Mouse (Mus musculus): ENCODE measurements around the gene Nfib. TPM values are rescaled to one million over a fixed set of nuclear protein-coding genes. Genes with fewer than 3 reads are reported as not detected.

Nfib gene
- polyA plus RNA-seq, 1 experiment from 2014 or later: 149 TPM

DNA sequence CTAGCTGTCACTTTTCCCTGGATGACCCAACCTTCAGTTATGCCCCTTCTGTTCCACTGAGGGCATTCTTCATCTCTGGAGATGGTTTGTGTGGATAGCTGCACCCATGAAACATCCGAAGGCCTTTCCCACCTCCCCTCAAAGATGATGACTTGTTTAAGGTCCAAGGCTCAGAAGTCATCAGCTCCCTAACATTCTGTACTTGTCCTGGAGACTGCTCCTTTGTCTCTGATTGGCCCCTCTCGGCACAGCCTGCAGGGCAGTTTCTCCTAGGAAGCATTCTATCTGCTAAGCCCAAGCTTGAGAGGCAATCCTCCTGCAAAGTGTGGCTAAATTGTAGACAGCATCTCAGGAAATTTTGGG lies 165.5 kb downstream of the Nfib start:
- H3K4me1 ChIP-seq (ENCODE audit: insufficient read depth): peaks cover 11% of the 10 kb centered on the region
- H3K36me3 ChIP-seq (ENCODE audit: insufficient read depth): no peaks in the 10 kb centered on the region
- H3K27me3 ChIP-seq (ENCODE audit: insufficient read depth, low read length): peaks cover 5% of the 10 kb centered on the region; the same call in 1 of the 2 replicates
- TF ChIP-seq CTCF (IDR thresholded peaks at IDR 0.05; ENCODE audit: low read depth): no peak
- no peaks in the 10 kb centered on the region for H3K9me3 ChIP-seq (ENCODE audit: low read depth, low read length)
- H3K4me2 ChIP-seq: peak overlapping the region; percentile 84
- WGBS: 45% methylated on average over 2 of the region's 2 CpGs
- H3K27ac ChIP-seq (ENCODE audit: low read depth): no peak overlapping the region
- no peak overlapping the region for H3K4me3 ChIP-seq (ENCODE audit: low read depth, low read length)
- no peak for DNase-seq
- H3K9ac ChIP-seq: no peak overlapping the region; the same call in 1 of the 2 replicates
- ATAC-seq (ENCODE audit: insufficient read depth): no peak

GRCm38 (mm10) chr4:82539406-82540047 lies 166.0 kb downstream of the Nfib start:
- Histone ChIP-seq H3K4me2 (peak overlapping the region; percentile 84), H3K27me3 (ENCODE audit: insufficient read depth, low read length) (peaks cover 5% of the 10 kb centered on the region; the same call in 1 of the 2 replicates), H3K36me3 (ENCODE audit: insufficient read depth) (no peaks in the 10 kb centered on the region), H3K4me1 (ENCODE audit: insufficient read depth) (peaks cover 11% of the 10 kb centered on the region), H3K9me3 (ENCODE audit: low read depth, low read length) (no peaks in the 10 kb centered on the region), H3K4me3 (ENCODE audit: low read depth, low read length) (no peak overlapping the region), H3K27ac (ENCODE audit: low read depth) (no peak overlapping the region), H3K9ac (no peak overlapping the region)
- DNase-seq (no peak), ATAC-seq (ENCODE audit: insufficient read depth) (no peak)
- no peak for TF ChIP-seq CTCF (IDR thresholded peaks at IDR 0.05; ENCODE audit: low read depth)
- 40% methylated on average over 8 of the region's 8 CpGs for WGBS

DNA sequence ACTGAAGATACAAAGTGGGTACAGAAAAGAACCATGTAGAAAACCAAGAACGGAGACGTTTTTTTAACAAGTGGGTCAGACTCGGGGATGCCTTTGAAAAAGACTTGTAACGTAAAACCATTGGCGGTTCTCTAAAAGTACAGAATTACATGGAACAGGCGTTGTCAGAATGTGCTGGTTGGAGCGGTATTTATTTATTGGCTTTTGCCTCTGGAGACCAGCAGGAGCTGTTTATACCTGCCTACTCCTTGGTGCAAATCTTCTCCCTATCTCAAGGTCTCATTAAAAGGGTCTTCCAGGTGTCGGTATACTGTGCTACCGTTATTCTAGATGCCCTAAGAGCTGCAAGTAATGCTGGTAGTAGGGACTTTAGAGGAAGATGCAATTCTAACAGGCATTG lies 166.7 kb downstream of the Nfib start:
- H3K9me3 ChIP-seq (ENCODE audit: low read depth, low read length): no peaks in the 10 kb centered on the region
- peak overlapping the region; percentile 39 for H3K4me3 ChIP-seq (ENCODE audit: low read depth, low read length)
- WGBS: 8% methylated on average over 9 of the region's 9 CpGs
- H3K4me1 ChIP-seq (ENCODE audit: insufficient read depth): peaks cover 14% of the 10 kb centered on the region
- H3K9ac ChIP-seq: peak overlapping the region; percentile 65; the same call in 1 of the 2 replicates
- H3K4me2 ChIP-seq: peak overlapping the region; percentile 84
- peaks cover 5% of the 10 kb centered on the region; the same call in 1 of the 2 replicates for H3K27me3 ChIP-seq (ENCODE audit: insufficient read depth, low read length)
- DNase-seq (peak; percentile 53), ATAC-seq (ENCODE audit: insufficient read depth) (no peak)
- no peaks in the 10 kb centered on the region for H3K36me3 ChIP-seq (ENCODE audit: insufficient read depth)
- H3K27ac ChIP-seq (ENCODE audit: low read depth): peak overlapping the region; percentile 78
- no peak for TF ChIP-seq CTCF (IDR thresholded peaks at IDR 0.05; ENCODE audit: low read depth)

DNA sequence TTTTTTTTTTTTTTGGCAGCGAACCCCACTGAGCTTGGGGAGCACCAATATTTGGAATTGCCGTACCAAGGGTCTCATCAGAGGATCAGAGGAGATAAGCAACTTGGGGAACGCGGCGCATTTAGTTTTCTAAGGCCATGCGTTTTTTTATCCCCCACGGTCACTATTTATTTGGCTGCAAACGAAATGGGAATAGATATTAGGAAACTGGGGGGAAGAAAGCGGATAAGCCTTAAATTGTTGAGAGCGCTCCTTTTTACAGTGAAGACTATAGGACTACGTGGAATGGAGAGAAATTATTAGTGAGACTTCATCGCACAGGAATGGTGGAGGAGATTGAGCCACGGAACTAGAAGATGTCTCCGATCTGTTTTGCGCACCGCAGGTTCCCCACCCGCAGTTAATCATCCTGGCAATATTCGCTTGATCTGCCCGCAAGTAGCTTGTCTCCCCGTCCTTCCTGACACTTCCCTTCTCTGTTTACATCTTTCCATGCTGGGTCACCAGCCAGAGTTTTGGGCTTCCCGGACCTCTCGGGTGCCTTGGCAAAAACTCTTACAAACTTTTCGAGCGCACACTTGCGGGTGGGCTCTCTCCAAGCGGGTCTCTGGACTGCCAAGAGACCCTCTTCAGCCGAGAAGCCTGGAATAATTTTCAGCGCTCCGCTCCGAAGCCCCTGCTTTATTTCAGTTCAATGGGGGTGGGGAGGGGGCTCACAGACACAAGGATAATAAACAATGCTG lies 167.3 kb downstream of the Nfib start:
- DNase-seq (peak; percentile 77), ATAC-seq (ENCODE audit: insufficient read depth) (no peak)
- H3K36me3 ChIP-seq (ENCODE audit: insufficient read depth): no peaks in the 10 kb centered on the region
- H3K9me3 ChIP-seq (ENCODE audit: low read depth, low read length): no peaks in the 10 kb centered on the region
- peaks cover 5% of the 10 kb centered on the region; the same call in 1 of the 2 replicates for H3K27me3 ChIP-seq (ENCODE audit: insufficient read depth, low read length)
- no peak for TF ChIP-seq CTCF (IDR thresholded peaks at IDR 0.05; ENCODE audit: low read depth)
- H3K9ac ChIP-seq: peak overlapping the region; percentile 65
- H3K4me2 ChIP-seq: peak overlapping the region; percentile 84
- H3K4me3 ChIP-seq (ENCODE audit: low read depth, low read length): peak overlapping the region; percentile 39
- 2% methylated on average over 30 of the region's 30 CpGs for WGBS
- peaks cover 15% of the 10 kb centered on the region for H3K4me1 ChIP-seq (ENCODE audit: insufficient read depth)
- H3K27ac ChIP-seq (ENCODE audit: low read depth): peak overlapping the region; percentile 78

DNA sequence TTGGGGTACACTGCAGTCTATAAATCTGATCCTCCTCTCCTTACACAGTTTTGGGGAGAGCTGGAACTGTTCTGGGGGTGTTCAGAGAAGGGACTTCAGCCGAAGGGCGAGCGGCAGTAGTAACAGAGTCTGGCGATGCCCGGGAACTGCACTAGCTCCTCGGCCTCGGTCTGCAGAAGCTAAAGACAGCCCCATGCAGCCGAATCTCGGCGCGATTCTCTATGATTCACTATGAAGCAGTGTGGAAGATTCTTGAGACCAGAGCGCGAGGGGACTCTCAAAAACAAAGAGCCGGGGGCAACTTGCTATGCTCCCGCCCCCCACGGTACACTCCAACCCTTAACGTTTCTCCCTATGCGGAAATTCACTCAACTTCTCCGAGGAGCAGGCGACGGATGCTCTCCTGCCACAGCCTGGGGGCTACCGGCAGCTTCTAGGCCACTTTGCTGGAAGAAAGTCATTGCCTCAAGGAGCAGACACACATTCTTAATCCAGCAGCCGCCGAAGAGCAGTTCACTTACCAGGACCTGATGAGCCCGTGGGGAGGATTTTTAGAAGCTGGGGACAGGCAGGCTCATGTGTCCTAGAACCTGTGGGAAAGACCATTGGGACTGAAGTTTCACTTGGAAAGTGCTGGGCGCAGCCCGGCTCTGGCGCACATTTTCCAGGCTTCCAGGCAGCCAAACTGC lies 168.1 kb downstream of the Nfib start:
- TF ChIP-seq CTCF (IDR thresholded peaks at IDR 0.05; ENCODE audit: low read depth): no peak
- H3K4me1 ChIP-seq (ENCODE audit: insufficient read depth): peaks cover 21% of the 10 kb centered on the region
- no peaks in the 10 kb centered on the region for H3K9me3 ChIP-seq (ENCODE audit: low read depth, low read length)
- peak overlapping the region; percentile 65 for H3K9ac ChIP-seq
- 0 out of 2 replicates have a peak, but pooled peaks have one; percentile 35 for ATAC-seq (ENCODE audit: insufficient read depth)
- no peaks in the 10 kb centered on the region for H3K36me3 ChIP-seq (ENCODE audit: insufficient read depth)
- H3K4me3 ChIP-seq (ENCODE audit: low read depth, low read length): peak overlapping the region; percentile 39
- peak overlapping the region; percentile 78 for H3K27ac ChIP-seq (ENCODE audit: low read depth)
- DNase-seq: peak; percentile 80
- 4% methylated on average over 28 of the region's 28 CpGs for WGBS
- H3K4me2 ChIP-seq: peak overlapping the region; percentile 84
- H3K27me3 ChIP-seq (ENCODE audit: insufficient read depth, low read length): peaks cover 5% of the 10 kb centered on the region; the same call in 1 of the 2 replicates

GRCm38 (mm10) chr4:82536435-82537278 lies 168.9 kb downstream of the Nfib start:
- H3K27ac ChIP-seq (ENCODE audit: low read depth): peak overlapping the region; percentile 51
- no peak for ATAC-seq (ENCODE audit: insufficient read depth)
- TF ChIP-seq CTCF (IDR thresholded peaks at IDR 0.05; ENCODE audit: low read depth): no peak
- H3K4me2 ChIP-seq: peak overlapping the region; percentile 84
- WGBS: 17% methylated on average over 36 of the region's 36 CpGs
- peak overlapping the region; percentile 39 for H3K4me3 ChIP-seq (ENCODE audit: low read depth, low read length)
- peak overlapping the region; percentile 65 for H3K9ac ChIP-seq
- H3K4me1 ChIP-seq (ENCODE audit: insufficient read depth): peaks cover 24% of the 10 kb centered on the region
- H3K9me3 ChIP-seq (ENCODE audit: low read depth, low read length): no peaks in the 10 kb centered on the region
- no peaks in the 10 kb centered on the region for H3K36me3 ChIP-seq (ENCODE audit: insufficient read depth)
- peak; percentile 66 for DNase-seq
- H3K27me3 ChIP-seq (ENCODE audit: insufficient read depth, low read length): peaks cover 5% of the 10 kb centered on the region; the same call in 1 of the 2 replicates
